Mouse (Mus musculus) megakaryocyte progenitor cell, adult 5-6 weeks (primary cell): Measurements from ENCODE around the gene Akap2. TPM values are rescaled to one million over a fixed set of nuclear protein-coding genes. Genes with fewer than 3 reads are reported as not detected.
A peak's percentile ranks its signal among the peaks of the same experiment; 100 is the strongest.

ENCODE experiments used
- ATAC-seq: replicated peaks from 2 replicates; pipeline ENCODE4 v1.8.0; 2016; ENCODE audit warnings: mild to moderate bottlenecking, moderate TSS enrichment, inconsistent platforms; ENCODE audit not compliant: poor library complexity
- total RNA-seq, 2 experiments: library from RNA; stranded (forward) in 1 of 2; stranded (reverse) in 1 of 2; fragments of 157-497, 149-512 nt in 1 of 2; fragments of 200-1000 nt in 1 of 2; gene quantifications; 2 replicates each; pipeline versions ENCODE4 v1.2.3 to v1.2.4; 2015 to 2017

Gene Akap2
- total RNA-seq, 2 experiments from 2014 or later, result 0.02 TPM; not detected in 1

DNA sequence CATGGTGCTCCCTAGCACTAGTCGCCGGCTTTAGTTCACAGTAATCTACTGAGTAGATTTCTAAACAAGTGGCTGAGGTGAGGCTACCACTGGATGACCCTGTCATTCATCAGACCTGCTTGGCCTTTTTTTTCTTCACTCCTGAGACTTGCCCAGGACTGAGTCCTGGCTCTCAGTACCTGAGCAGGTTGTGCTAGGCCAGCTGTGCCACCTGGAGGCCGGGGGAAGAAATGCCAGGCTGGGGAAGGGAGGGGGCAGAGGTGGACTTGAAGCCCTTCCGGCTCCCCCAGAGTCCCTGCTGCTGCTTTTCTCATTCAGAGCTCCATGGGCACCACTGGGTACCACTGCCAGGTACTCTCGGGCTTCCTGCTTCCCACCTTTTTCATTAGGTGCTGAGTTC is 71.3 kb downstream of the Akap2 start:
- peak; percentile 79 for ATAC-seq

DNA sequence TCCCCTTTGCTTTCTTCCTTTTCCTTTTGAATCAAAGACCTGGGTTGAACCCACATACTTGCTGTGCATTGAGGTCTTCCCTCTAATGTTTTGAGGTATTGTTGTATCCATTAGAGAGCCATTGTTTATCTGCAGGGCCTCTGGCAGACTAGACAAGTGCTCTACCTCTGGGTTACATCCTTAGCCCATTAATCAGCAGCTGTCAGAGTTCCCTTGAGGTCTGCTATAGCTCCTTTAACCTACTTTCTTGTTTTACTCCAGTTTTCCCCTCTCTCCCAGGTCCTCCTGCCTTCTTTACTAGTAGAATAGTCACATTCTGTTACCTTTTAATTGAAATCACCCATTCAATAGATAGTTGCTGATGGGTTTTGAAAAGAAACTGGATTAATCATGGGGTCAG is 71.7 kb downstream of the Akap2 start:
- no peak for ATAC-seq

DNA sequence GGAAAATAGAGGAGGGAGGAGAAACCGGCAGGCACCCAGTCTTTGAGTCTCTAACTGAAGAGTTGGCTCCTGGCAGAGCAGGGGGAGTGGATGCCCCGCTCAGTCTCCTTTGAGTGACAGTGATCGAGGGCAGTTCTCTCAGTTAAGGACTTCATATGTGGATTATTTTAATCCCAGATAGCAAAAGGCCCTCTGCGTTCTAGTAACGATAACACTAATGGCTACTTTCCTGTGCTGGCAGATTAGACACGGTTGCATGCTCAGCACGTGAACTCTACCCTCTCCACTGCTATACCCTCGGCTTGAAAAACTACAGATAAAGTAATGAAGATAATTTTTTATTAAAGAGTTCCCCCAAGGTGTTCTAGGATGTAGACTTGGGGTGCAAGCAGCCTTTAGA is 76.5 kb downstream of the Akap2 start:
- peak; percentile 35; the same call in 1 of the 2 replicates for ATAC-seq

DNA sequence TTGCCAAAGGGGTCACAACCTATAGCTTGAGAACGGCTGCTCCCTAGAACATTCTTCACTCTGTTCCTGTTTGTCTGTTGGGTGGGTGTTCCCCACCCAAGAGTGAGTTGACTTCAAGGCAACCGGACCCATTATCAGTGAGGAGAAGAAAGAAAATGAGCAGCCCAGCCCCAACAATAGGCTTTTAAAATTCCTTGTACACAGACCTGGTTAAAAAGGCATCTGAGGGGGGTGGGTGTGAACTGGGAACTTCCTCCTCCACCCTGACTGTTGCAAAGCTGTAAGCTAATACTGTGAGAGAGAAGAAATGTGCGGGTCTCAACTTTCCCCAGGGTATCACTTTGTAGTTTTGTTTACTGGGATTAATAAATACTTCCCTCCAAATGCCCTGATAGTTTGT is 77.1 kb downstream of the Akap2 start:
- no peak for ATAC-seq

DNA sequence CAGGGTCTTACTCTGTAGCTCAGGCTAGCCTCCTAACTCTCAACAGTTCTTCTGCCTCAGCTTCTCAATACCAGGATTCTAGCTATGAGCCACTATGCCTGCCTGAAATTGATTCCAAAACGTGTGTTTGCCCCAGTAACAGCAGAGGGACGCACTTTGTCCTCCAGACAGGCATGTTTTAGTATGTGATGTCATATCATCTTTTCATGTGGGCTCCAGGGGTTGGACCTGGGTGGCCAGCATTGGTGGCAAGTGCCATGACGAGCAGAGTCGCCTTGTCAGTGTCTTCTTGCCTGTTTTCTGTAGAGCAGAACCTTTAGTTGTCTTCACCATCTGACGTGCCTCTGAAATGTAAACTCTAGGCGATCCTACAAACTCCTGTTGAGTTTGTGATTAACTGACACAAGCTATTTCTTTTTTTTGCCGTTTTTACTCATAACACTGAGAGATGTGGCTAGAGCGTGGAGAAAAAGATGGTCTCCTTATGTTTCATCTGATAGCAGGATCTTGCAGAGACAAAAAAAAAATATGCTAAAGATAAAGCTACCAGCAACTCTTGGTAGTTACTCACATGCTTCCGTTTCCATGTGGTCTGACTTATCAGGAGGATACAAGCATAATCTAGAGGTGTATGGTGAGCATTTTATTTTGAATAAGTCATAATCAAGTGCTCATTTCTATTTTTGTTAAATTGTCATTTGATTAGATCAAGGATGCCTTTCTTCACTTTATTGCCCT is 80.3 kb downstream of the Akap2 start:
- peak; percentile 51 for ATAC-seq

DNA sequence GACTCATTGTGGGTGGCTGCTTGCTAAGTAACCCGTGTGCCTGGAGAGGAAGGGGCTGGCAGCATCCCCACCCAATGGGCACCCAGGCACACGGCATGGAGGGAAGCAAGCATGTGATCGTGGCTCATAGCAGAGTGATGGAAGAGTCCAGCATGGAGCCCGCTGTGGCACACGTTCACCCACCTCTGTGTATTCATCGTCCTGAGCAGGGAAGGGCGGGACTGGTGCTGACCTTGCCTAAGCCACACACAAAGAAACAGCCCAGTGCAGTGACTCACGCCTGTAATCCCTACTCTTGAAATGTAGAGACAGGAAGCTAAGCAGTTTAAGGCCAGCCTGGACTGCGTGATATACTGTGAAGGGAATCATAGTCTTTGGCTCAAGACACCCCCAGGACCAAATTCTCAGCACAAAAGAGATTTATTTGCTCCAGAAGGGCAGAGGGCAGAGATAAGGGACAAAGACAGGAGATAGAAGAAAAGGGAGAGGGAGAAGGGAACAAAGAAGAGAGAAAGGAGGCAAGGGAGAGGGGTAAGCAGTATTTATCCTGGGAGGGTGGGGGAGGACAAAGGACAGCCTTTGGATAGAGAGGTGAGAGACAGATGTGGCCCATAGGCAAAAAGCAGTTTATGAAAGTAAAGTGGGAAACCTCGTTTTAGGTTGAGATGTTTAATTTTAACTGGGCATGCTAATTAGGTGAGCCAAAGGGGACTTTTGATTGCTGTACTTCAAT is 81.0 kb downstream of the Akap2 start:
- ATAC-seq, result peak; percentile 65

DNA sequence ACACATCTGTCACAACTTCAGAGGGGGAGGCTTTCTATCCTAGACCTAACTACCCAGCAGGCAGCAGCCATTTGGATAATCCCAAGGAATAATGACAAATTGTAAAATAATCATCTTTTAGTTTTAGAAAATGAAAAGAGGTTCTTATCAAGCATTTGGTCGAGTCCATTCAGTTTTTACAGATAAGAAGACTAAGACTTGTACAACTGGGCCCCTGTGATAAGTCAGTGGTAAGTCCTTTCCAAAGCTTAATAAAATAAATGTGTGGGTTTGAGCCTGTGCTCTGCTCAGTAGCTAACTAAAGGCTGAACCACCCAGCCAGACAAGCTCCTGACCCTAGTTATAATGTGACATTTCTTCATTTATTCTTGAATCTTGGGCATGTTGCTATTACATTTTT is 81.8 kb downstream of the Akap2 start:
- peak; percentile 52 for ATAC-seq

DNA sequence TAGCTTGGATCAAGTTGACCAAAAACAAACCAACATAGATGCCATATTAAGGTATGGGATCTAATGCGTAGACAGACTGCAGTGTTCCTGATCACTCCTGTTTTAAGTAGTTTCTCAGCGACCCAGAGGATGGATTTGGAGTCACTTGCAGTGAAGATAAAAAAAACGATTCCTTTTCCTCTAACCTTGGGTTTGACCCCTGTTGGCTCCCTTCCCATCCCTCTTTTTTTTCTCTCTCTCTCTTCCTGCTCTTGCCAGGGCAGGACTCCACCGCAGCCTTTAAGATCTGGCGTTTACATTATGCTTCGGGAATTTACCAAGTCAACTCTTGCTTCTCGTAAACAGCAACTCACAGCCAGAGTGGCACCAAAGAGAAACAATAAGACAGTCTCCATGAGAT is 83.8 kb downstream of the Akap2 start:
- no peak for ATAC-seq

DNA sequence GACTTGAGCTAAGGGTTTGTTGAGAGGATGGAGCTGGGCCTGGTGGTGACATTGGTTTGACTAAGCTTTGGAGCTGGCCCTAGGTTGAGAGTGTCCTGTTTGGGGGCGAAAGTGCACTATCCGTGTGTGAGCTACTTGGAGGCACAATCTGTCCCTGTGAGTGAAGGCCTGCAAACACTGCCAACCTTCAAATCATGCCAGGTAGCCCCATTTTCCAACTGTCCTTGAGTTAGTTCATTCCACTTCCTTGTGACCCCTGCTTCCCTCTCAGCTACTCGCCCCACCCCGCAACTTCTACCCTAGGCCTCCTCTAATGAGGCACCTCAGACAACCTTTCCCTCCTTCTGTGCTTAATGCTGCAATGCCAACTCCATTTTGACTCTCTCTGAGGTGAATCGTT is 84.5 kb downstream of the Akap2 start:
- ATAC-seq, result no peak

DNA sequence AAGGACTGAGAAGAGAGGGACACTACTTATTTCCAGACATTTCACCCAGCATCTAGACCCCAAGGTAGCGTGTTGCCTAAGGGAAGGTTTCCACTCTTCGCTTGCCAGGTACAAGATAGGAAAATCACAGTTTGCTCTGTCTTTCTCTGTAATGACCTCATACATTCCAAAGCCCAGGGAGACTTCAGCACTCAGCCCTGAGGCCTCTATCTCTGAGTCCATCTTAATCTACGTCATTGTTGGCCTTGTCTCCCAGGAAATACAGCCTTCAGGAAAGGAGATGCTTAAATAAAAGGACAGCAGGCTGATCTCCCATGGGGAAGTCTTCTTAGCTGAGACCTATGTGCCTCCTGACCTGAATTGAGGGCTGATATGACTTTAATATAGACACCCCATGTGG is 85.0 kb downstream of the Akap2 start:
- ATAC-seq, result no peak

DNA sequence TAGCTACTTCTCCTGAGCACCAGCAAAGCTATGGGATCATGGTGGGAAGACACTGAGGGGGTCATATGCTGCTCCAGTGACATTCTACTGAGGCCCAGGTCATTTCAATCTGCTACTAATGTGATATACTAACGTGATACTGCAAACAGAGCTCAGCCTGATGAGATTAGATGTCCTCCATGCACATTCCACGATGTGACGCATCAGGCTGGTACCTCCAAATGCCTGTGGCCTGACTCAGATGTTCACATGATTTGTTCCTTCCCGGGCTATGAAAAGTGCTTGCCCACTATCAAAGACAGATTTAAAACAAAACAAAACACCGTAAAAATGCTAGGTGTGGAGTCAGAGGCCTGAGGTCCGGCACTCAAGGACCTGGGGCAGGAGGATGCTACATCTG is 87.4 kb downstream of the Akap2 start:
- ATAC-seq, result no peak

DNA sequence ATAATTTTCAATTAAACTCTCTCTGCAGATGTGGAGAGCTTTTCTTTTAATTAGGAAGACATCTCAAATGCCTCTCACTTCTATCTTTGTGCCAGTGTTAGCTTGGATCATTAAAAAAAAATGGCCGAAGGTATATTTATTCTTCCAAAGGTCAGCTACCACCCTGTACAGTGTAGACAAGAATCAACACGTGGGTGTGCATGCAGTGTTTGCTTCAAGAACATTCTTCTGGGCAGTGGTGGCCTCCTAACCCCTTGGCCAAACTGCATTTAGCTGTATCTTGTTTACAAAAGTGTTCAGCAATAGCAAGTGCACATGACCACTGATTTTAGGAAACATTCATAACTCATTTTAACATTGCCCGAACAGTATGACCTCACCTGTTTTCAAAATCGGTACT is 92.0 kb downstream of the Akap2 start:
- ATAC-seq, result no peak

DNA sequence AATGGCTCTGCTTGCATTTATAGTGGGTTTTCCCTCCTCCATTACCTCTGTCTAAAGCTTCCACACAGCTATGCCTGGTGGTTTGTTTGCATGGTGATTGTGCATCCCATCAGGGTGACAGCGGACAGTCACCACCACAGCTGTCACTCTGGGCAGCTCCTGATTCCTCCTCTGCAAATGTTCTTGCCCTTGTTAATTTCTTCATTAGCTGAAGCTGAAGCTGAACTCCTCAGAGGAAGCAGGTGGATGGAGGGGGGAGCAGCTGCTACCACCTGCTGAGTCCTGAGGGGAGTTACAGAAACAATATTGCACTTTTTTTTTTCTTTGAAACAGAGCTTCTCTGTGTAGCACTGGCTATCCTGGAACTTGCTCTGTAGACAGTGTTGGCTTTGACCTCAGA is 94.6 kb downstream of the Akap2 start:
- ATAC-seq, result no peak

DNA sequence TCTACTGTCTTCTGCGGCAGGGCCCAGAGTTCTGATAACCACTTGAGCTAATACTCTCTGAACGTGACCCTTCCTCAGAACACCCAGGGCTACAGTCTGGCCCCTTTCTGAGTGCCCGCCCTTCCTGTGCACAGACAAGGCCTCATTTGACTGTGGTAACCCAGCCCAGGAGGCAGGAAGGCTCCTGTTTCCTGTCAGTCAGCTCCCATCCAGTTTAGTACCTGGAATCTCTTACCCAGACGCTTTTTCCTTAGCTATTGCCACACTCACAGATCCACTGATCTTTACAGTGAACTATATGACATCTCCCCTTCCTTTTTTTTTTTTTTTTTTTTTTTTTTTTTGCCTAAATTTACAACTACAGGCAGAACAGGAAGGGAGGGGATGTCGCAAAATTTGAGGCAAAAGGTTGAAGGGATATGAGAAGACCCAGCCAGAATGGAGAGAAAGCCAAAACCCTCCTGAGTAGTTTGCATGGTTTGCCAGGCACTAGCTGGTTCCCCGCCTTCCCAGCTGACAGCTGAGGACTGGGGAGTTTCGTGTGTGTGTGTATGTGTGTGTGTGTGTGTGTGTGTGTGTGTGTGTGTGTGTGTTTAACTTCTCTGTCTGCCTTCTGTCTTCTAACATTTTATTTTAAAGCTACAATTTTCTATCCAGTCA is 95.6 kb downstream of the Akap2 start:
- ATAC-seq, result peak; percentile 53

DNA sequence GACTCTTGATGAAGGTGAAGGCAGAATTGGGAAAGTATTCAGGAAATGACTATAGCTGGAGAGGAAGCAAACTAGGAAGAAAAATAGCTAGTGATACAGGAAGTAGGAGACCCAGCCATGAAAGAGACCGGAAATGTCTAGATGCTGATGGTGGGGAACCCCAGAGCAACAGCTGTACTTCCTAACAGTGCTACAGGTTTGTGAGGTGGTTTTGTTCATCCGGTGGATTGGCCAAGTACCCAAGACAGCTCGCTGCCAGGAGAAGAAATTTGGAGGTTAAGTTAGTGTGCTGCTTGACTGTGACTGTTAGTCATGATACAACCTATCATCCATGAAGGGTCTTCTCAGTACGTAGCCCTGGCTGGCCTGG is 96.1 kb downstream of the Akap2 start:
- peak; percentile 59 for ATAC-seq

DNA sequence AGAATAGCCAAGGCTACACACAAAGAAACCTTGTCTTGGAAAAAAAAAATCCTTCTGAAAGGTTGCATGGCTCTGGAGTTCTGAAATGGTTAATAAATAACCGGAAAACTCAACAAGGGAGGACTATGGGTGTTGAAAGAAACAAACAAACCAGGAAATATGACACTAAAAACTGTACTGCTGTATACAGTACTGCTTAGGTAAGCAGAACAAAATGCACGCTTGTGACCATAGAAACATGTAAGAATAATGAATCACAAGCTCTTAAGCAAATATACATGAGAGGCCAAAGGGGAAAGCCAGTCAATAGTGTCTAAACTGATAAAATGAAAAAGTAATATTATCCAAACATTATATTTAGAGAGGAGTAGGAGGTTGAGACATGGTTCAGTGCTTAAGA is 97.9 kb downstream of the Akap2 start:
- no peak for ATAC-seq

DNA sequence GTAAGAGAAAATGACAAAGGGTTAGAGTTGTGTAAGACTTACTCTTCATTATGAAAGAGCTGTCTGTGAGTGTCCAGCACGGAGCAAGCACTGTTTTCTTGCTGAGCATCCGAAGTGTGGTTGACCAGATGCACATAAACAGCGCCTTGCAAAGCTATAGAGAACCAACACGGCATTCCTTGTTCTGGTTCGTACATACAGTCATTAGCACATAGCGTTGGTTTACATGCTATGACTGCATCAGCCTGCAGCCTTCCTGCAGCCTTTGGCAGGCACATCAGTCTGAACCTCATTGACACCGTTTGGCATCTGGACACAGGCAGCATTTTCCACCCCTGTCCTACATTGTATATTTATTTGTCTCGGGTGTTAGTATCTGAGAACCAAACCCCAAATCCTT is 98.7 kb downstream of the Akap2 start:
- no peak for ATAC-seq

DNA sequence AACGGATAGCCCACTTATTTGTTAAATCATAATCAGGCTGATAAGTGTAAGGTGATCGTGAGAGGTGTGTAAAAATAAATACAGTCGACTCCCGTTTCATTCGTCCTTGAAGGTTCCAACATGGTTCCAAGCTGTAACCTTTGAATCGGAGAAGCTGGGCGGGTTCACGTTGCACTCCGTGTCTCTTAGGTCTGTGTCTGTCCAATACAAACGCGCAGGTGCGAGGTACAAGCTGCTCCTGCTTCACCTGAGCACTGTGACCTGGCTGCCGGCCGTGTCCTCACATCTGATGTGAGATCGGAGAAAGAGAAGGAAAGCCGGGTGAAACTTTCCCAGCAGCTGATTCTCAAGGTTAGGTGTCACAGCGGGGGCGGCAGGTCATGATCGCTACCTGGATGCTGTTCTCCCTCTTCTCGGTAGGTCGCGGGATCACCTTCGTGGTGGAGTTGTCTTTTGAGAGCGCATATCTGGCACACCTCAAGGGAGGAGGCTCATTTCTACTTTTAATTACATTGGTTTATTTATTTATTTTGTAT is 103.5 kb downstream of the Akap2 start:
- ATAC-seq, result no peak

DNA sequence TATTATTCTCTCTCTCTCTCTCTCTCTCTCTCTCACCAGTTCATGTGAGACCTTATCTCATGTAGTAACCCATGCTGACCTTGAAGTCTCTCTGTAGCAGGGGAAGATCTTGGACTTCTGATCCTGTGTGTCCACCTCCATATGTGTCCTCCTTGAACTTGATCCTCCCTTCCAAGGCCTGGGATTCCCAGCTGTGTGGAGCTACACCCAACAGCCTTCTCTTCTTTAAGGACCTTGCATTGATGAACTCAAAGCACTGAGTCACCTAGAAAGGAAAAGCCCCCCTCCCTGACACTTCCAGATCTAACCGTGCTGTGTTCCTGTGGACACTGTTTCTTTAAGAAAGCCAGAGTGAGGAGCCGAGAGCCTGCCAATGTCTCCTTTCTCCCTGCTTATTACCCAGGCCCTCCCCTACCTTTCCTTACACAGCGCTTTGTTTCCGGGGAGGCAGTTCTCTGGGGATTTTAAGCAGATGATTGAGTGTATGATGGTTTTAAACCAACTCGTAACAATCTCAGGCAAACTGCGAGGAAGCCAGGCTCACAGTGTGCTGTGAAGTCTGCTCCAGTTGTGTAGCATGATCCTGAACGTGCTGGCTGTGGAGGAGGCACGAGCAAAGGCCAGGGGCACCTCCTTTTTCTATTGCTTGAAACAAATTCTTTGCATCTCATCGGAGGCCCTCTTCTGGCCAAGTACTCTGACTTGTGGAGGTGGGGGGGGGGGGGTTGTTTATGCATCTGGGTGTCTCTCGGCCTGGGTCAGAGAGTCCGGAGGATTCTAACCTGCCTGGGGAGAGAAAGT is 104.3 kb downstream of the Akap2 start:
- no peak for ATAC-seq

DNA sequence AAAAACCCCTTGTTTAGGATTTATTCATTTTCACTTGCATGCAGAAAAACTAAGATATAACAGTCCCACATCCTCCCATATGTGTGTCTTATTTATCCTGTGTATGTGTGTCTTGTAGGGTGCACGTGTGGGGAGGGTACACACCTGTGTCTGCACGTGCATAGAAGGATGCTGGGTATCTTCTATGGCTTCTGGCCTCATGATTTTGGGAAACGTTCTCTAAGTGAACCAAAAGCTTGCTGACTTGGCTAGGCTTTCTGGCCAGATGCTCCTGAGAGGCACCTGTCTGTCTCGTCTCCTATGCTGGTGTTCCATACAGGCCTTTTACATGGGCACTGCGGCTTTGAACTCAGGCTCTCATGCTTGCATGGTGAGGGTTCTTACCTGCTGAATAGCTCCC is 105.2 kb downstream of the Akap2 start:
- no peak for ATAC-seq

DNA sequence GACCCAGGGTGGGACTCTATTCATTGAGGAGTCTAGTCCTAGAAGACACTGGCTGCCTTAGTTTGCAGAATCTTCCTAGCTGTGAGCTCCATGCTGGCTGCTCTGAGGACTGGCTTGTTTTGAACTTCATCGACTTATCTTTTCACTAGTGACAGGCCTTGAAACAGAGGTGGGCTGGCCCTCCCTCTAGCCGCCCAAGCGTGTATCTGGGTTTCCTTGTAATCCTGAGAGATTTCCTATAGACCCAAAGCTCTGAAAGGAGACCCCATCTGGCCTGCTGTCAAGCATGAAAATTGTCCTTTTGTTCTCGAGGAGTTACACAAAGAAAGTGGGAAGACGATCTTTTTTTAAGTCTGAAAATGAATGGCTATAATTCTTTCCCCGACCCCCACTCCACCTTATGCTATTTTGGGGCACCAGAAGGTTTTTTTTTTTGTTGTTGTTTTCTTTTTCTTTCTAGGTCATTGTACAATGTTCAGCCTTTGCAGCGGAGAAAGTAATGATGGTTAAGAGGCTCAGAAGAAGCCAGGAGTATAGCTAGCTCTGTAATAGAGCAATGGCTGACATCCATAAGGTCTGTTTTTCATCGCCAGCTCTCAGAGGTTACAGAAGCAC is 107.3 kb downstream of the Akap2 start:
- no peak for ATAC-seq
